Mouse (Mus musculus): Measurements from ENCODE around the gene Pdgfd. TPM values are rescaled to one million over a fixed set of nuclear protein-coding genes. Genes with fewer than 3 reads are reported as not detected.
"Not testable (repeated sequence)": the region's sequence is repeated elsewhere in the genome, so short reads cannot be mapped to it uniquely, and the experiment has no call there.

The Pdgfd gene
- 1 to 10 TPM; 1.9 TPM for total RNA-seq (2021)
- long read RNA-seq, experiment 1, partial matches to known transcripts, result 0 of 3 reads
- long read RNA-seq, experiment 1, other reads (novel, unspliced or antisense), result 1 of 3 reads
- long read RNA-seq, experiment 2, partial matches to known transcripts, result 0 of 3 reads
- long read RNA-seq, experiment 2, other reads (novel, unspliced or antisense), result 2 of 3 reads

DNA sequence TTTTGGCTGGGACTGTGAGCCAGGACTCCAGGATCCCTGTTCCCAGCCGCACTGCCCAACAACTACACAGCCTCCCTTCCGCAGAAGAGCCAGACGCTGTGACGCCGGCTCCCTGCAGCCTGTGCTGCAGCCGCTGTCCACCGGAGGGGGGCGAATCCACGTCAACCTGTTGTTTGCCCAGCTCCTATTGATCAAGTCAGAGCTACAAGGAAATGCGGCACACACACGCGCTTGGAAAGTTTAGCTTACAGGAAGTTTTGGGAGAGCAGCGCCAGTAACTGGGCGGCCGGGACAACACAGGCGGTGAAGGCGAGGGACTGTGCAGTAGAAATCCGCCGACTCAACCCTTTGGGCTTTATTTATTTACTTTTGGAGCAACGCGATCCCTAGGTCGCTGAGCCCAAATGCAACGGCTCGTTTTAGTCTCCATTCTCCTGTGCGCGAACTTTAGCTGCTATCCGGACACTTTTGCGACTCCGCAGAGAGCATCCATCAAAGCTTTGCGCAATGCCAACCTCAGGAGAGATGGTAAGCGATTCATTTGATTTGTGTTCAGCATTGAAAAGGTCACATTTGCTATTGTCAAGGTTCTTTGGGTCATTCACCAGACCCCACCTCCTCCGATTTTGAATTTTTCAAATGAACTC, at the start of gene Pdgfd:
Pdgfd (plus strand) TSS at position 194 of the 647 bp plus-strand sequence.
- TF ChIP-seq CTCF (IDR thresholded peaks at IDR 0.05), result peak; percentile 38
- DNase-seq (ENCODE audit: extremely low spot score in 1 of 2, low spot score in 2 of 2), result peak; percentile 8 to 19
- Histone ChIP-seq H3K27ac (peak within 1 kb of the TSS; percentile 36; the same call in 1 of the 2 replicates), H3K4me3 (peak within 1 kb of the TSS; percentile 40)
- intact Hi-C loops (cut with DNase I), result no loop called here

- H3K4me3 ChIP-seq, result peak overlapping the region; percentile 40
- intact Hi-C loops (cut with DNase I), result no loop called here
- no peak for DNase-seq (ENCODE audit: extremely low spot score in 1 of 2, low spot score in 2 of 2)
- no peak overlapping the region for H3K27ac ChIP-seq
- no peak for TF ChIP-seq CTCF (IDR thresholded peaks at IDR 0.05)
These were observed 651 bp downstream of the Pdgfd start for GRCm38 (mm10) chr9:6169038-6169431.

GRCm38 (mm10) chr9:6170962-6171361, 2.6 kb downstream of the Pdgfd start:
- DNase-seq (ENCODE audit: extremely low spot score in 1 of 2, low spot score in 2 of 2), result no peak
- intact Hi-C loops (cut with DNase I), result no loop called here
- TF ChIP-seq CTCF (IDR thresholded peaks at IDR 0.05), result no peak
- Histone ChIP-seq H3K27ac (no peak overlapping the region), H3K4me3 (no peak overlapping the region)

DNA sequence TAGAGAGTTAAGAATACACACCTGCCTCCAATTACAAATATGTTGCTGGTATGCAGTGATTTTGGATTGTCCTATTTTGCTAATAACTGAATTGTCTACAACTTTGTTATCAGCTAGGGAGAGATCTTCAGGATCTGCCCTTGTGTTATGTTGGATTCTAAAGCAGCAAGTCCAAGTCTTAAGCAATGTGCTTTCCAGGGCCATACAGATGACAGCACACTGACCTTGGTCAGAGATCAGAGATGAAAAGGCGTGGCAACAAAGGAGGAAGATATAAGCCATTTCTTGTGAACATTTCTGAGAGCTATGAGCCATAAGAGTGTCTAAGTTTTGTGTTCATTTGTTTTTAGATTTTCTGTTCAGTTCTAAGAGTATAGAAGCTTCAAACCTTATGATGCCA, 4.9 kb downstream of the Pdgfd start:
- no peak for TF ChIP-seq CTCF (IDR thresholded peaks at IDR 0.05)
- Histone ChIP-seq H3K27ac (no peak overlapping the region), H3K4me3 (no peak overlapping the region)
- DNase-seq (ENCODE audit: extremely low spot score in 1 of 2, low spot score in 2 of 2), result no peak
- intact Hi-C loops (cut with DNase I), result no loop called here

- no peak for TF ChIP-seq CTCF (IDR thresholded peaks at IDR 0.05)
- Histone ChIP-seq H3K27ac (no peak overlapping the region), H3K4me3 (no peak overlapping the region)
- DNase-seq (ENCODE audit: extremely low spot score in 1 of 2, low spot score in 2 of 2), result no peak
- intact Hi-C loops (cut with DNase I), result no loop called here
These were observed 7.3 kb downstream of the Pdgfd start for GRCm38 (mm10) chr9:6175731-6176130.

- intact Hi-C loops (cut with DNase I), result no loop called here
- Histone ChIP-seq H3K27ac (no peak overlapping the region), H3K4me3 (no peak overlapping the region)
- no peak for DNase-seq (ENCODE audit: extremely low spot score in 1 of 2, low spot score in 2 of 2)
- TF ChIP-seq CTCF (IDR thresholded peaks at IDR 0.05), result no peak
These were observed 14.0 kb downstream of the Pdgfd start for GRCm38 (mm10) chr9:6182307-6182923.

DNA sequence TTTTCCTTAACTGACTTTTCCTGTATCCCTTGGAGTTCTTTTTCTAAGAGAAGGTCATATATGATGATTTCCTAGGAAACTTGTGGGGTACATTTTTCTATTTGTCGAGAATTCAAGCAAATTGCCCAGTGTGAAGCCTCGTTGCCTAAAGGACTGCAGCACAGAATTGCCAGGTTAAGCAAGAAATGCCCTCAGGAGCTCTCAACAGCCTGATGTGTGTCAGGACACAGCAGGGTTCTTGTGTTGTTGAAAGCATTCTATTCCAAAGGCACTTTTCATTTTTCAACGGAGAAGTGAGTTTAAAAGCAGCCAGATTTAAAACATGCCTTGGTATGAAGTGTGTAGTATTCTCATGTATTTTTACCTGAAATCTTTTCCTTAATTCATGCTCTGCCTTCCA, 19.6 kb downstream of the Pdgfd start:
- no peak for DNase-seq (ENCODE audit: extremely low spot score in 1 of 2, low spot score in 2 of 2)
- no peak for TF ChIP-seq CTCF (IDR thresholded peaks at IDR 0.05)
- Histone ChIP-seq H3K27ac (no peak overlapping the region), H3K4me3 (no peak overlapping the region)
- intact Hi-C loops (cut with DNase I), result no loop called here

DNA sequence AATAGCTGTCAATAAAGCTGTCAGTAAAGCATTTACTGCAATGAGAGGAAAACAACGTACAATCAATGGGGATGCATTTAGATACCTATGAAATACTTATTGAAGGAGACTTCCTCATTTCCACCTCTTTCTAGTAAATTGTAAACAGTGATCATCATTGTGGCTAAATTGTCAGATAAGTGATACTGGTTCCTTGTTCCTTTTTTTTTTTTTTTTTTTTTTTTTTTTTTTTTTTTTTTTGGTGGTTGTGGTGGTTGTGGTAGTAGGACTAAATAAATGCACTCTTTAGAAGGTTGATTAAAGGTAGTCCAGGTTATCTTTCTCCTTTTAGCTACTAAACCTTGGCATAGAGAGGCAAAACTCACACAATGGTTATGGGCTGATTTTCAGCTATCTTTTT, 25.0 kb downstream of the Pdgfd start:
- Histone ChIP-seq H3K4me3 (no peak overlapping the region), H3K27ac (no peak overlapping the region)
- DNase-seq (ENCODE audit: extremely low spot score in 1 of 2, low spot score in 2 of 2), result no peak
- intact Hi-C loops (cut with DNase I), result no loop called here
- TF ChIP-seq CTCF (IDR thresholded peaks at IDR 0.05), result no peak

- intact Hi-C loops (cut with DNase I), result no loop called here
- DNase-seq (ENCODE audit: extremely low spot score in 1 of 2, low spot score in 2 of 2), result no peak
- no peak overlapping the region for H3K27ac ChIP-seq
- TF ChIP-seq CTCF (IDR thresholded peaks at IDR 0.05), result no peak
- no peak overlapping the region for H3K4me3 ChIP-seq
These were observed 44.5 kb downstream of the Pdgfd start for GRCm38 (mm10) chr9:6212862-6213261.

GRCm38 (mm10) chr9:6217505-6217904, 49.1 kb downstream of the Pdgfd start:
- intact Hi-C loops (cut with DNase I), result no loop called here
- H3K27ac ChIP-seq, result no peak overlapping the region
- no peak for TF ChIP-seq CTCF (IDR thresholded peaks at IDR 0.05)

DNA sequence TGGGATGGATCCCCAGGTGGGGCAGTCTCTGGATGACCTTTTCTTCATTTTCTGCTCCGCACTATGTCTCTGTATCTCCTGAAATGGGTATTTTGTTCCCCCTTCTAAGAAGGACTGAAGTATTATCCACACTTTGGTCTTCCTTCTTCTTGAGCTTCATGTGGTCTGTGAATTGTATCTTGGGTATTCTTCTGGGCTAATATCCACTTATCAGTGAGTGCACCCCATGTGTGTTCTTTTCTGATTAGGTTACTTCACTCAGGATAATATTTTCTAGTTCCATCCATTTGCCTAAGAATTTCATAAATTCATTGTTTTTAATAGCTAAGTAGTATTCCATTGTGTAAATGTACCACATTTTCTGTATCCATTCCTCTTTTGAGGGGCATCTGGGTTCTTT, 67.6 kb downstream of the Pdgfd start:
- H3K27ac ChIP-seq; DNase-seq (ENCODE audit: extremely low spot score in 1 of 2, low spot score in 2 of 2); intact Hi-C loops (cut with DNase I); H3K4me3 ChIP-seq: not testable (repeated sequence)

More at GRCm38 (mm10) chr9:6217505-6217904, 49.1 kb downstream of the Pdgfd start:
- DNase-seq (ENCODE audit: extremely low spot score in 1 of 2, low spot score in 2 of 2), result no peak
- no peak overlapping the region for H3K4me3 ChIP-seq

GRCm38 (mm10) chr9:6250320-6250719, 81.9 kb downstream of the Pdgfd start:
- intact Hi-C loops (cut with DNase I), result no loop called here
- DNase-seq (ENCODE audit: extremely low spot score in 1 of 2, low spot score in 2 of 2), result no peak
- TF ChIP-seq CTCF (IDR thresholded peaks at IDR 0.05), result no peak
- Histone ChIP-seq H3K4me3 (no peak overlapping the region), H3K27ac (no peak overlapping the region)

All from left cerebral cortex, adult 2 months (tissue).